Comparison of ENCODE assay signal across 8 mouse cellular contexts in the genomic region with DNA sequence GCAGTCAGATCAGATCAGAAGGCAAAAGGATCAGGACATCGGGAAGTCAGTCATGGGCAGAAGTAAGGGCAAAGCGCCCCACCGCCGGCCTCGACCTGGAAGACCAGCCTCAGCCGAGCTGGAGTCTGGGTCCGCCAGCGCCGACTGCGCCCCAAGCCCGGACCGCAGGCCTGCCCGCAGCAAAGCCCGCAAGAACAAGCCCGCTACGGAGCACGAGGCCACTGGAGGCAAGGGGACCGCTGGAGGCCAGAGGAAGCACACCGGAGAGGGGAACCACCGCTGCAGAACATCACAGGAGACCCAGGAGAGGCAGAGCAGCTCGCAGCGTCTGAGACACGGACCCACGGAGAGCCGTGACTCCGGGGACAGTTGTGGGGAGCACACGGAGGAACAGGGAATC. TPM values are rescaled to one million over a fixed set of nuclear protein-coding genes. Genes with fewer than 3 reads are reported as not detected.
A peak's percentile ranks its signal among the peaks of the same experiment; 100 is the strongest.
DNase-seq lines count a peak whose midpoint lies in the region; ATAC-seq and TF ChIP-seq lines count a peak whose summit lies in the region.

TSS of gene Myo15b (plus strand) at position 53 of the 400 bp plus-strand sequence.

- peak within 1 kb of the TSS; percentile 61 for H3K9ac ChIP-seq in heart, embryonic 11.5 days (ENCODE audit: low read depth, low read length)
- peak within 1 kb of the TSS; percentile 41 for H3K9ac ChIP-seq in ES-Bruce4 (ENCODE audit: low read depth, poor library complexity, severe bottlenecking)
- 0 out of 2 replicates have a peak within 1 kb of the TSS, but pooled peaks have one; percentile 15 for H3K9ac ChIP-seq in hindbrain, embryonic 11.5 days (ENCODE audit: low read depth, low read length)
- peak within 1 kb of the TSS; percentile 40 for H3K9ac ChIP-seq in midbrain, embryonic 11.5 days (ENCODE audit: low read length)

- intact Hi-C loops in heart, postnatal 36 days (cut with DNase I), result loop anchor here (2.0 kb wide), 2 partner anchors 34 to 44 kb away; partner anchors contain the start of genes Llgl2 and Tsen54

- peaks cover 9% of the 10 kb centered on the region for H3K4me1 ChIP-seq in heart, embryonic 11.5 days (ENCODE audit: control insufficient read depth, insufficient read depth, low read length)
- H3K4me1 ChIP-seq in ES-Bruce4 (ENCODE audit: control insufficient read depth, insufficient read depth, low read length), result no peaks in the 10 kb centered on the region
- H3K4me1 ChIP-seq in hindbrain, embryonic 11.5 days (replicated peaks; ENCODE audit: control insufficient read depth, insufficient read depth, low read length), result peaks cover 10% of the 10 kb centered on the region; the same call in 1 of the 2 replicates
- 0 out of 2 replicates have a peak, but pooled peaks cover 4% of the 10 kb centered on the region for H3K4me1 ChIP-seq in midbrain, embryonic 11.5 days (ENCODE audit: control insufficient read depth, insufficient read depth, low read length)

- no peak for TF ChIP-seq POLR2A in ES-Bruce4 (IDR thresholded peaks at IDR 0.05; ENCODE audit: insufficient read depth, low read length)

- no peak for ATAC-seq in heart, embryonic 11.5 days (replicated peaks; ENCODE audit: insufficient number of reproducible peaks, low FRiP score, low TSS enrichment)
- ATAC-seq in hindbrain, embryonic 11.5 days (ENCODE audit: low FRiP score), result no peak
- ATAC-seq in midbrain, embryonic 11.5 days (ENCODE audit: low FRiP score), result no peak

- no peak for TF ChIP-seq CTCF in ES-Bruce4 (IDR thresholded peaks at IDR 0.05; ENCODE audit: low read depth, low read length)

- no peak for DNase-seq in heart, postnatal 36 days
- DNase-seq in hindbrain, embryonic 11.5 days (ENCODE audit: low spot score), result peak; percentile 43
- peak; percentile 94 for DNase-seq in midbrain, embryonic 11.5 days (ENCODE audit: low spot score, missing footprints)
- DNase-seq in T-cell, adult 2 months (ENCODE audit: low spot score), result no peak
- DNase-seq in urinary bladder, postnatal 10 days (ENCODE audit: low spot score), result no peak
- DNase-seq in spleen, postnatal 4 days (ENCODE audit: low spot score in 2 of 2), result no peak

- H3K27ac ChIP-seq in heart, embryonic 11.5 days (ENCODE audit: low read depth, low read length), result no peak within 1 kb of the TSS
- no peak within 1 kb of the TSS for H3K27ac ChIP-seq in ES-Bruce4 (ENCODE audit: insufficient read depth, low read length)
- no peak within 1 kb of the TSS for H3K27ac ChIP-seq in hindbrain, embryonic 11.5 days (ENCODE audit: low read depth, low read length)
- H3K27ac ChIP-seq in midbrain, embryonic 11.5 days (ENCODE audit: low read depth, low read length), result no peak within 1 kb of the TSS

- peak within 1 kb of the TSS; percentile 45 for H3K4me3 ChIP-seq in heart, embryonic 11.5 days (ENCODE audit: low read depth, low read length)
- peak within 1 kb of the TSS; percentile 53 for H3K4me3 ChIP-seq in ES-Bruce4 (ENCODE audit: low read depth, low read length)
- peak within 1 kb of the TSS; percentile 29 for H3K4me3 ChIP-seq in hindbrain, embryonic 11.5 days (ENCODE audit: low read depth, low read length)
- peak within 1 kb of the TSS; percentile 22 for H3K4me3 ChIP-seq in midbrain, embryonic 11.5 days (ENCODE audit: low read depth, low read length)

- TF ChIP-seq EP300 in ES-Bruce4 (IDR thresholded peaks at IDR 0.05; ENCODE audit: insufficient read depth, low read depth, low read length), result no peak

- peak within 1 kb of the TSS; percentile 74 for H3K4me2 ChIP-seq in heart, embryonic 11.5 days
- peak within 1 kb of the TSS; percentile 48 for H3K4me2 ChIP-seq in hindbrain, embryonic 11.5 days (replicated peaks; ENCODE audit: low read depth, low read length)
- peak within 1 kb of the TSS; percentile 44 for H3K4me2 ChIP-seq in midbrain, embryonic 11.5 days

- WGBS in heart, embryonic 11.5 days (ENCODE audit: insufficient replicate concordance), result 14% methylated on average over 27 of the region's 27 CpGs
- WGBS in hindbrain, embryonic 11.5 days, result 11% methylated on average over 27 of the region's 27 CpGs
- WGBS in midbrain, embryonic 11.5 days, result 10% methylated on average over 27 of the region's 27 CpGs

- H3K9me3 ChIP-seq in heart, embryonic 11.5 days (replicated peaks; ENCODE audit: control insufficient read depth, low read length), result no peaks in the 10 kb centered on the region
- H3K9me3 ChIP-seq in ES-Bruce4 (replicated peaks; ENCODE audit: control insufficient read depth, insufficient read depth, low read length, poor library complexity, severe bottlenecking), result no peaks in the 10 kb centered on the region
- no peaks in the 10 kb centered on the region for H3K9me3 ChIP-seq in hindbrain, embryonic 11.5 days (ENCODE audit: control insufficient read depth, low read length)
- H3K9me3 ChIP-seq in midbrain, embryonic 11.5 days (ENCODE audit: control insufficient read depth, low read length), result no peaks in the 10 kb centered on the region

- peaks cover 50% of the 10 kb centered on the region for H3K27me3 ChIP-seq in heart, embryonic 11.5 days (ENCODE audit: control insufficient read depth, insufficient read depth, low read length)
- no peaks in the 10 kb centered on the region for H3K27me3 ChIP-seq in ES-Bruce4 (ENCODE audit: control insufficient read depth, insufficient read depth, low read length, poor library complexity, severe bottlenecking)
- H3K27me3 ChIP-seq in hindbrain, embryonic 11.5 days (ENCODE audit: control insufficient read depth, insufficient read depth, low read length), result peaks cover 38% of the 10 kb centered on the region
- H3K27me3 ChIP-seq in midbrain, embryonic 11.5 days (ENCODE audit: control insufficient read depth, insufficient read depth, low read length), result peaks cover 36% of the 10 kb centered on the region

- H3K36me3 ChIP-seq in heart, embryonic 11.5 days (ENCODE audit: control insufficient read depth, insufficient read depth, low read length), result peaks cover 7% of the 10 kb centered on the region; the same call in 1 of the 2 replicates
- H3K36me3 ChIP-seq in ES-Bruce4 (ENCODE audit: control insufficient read depth, insufficient read depth, low read length, poor library complexity, severe bottlenecking), result peaks cover 13% of the 10 kb centered on the region; the same call in 1 of the 2 replicates
- H3K36me3 ChIP-seq in hindbrain, embryonic 11.5 days (ENCODE audit: control insufficient read depth, insufficient read depth, low read length), result no peaks in the 10 kb centered on the region
- H3K36me3 ChIP-seq in midbrain, embryonic 11.5 days (ENCODE audit: control insufficient read depth, insufficient read depth, low read length), result no peaks in the 10 kb centered on the region; the same call in 1 of the 2 replicates

RNA-seq across cellular contexts. Expression of gene Myo15b, which starts in this region (rescaled TPM):
- polyA plus RNA-seq in heart, embryonic 11.5 days (2014; fragmentation: Nextera tagmentation; extraction: Ambion mirVana), result 0.06 and 0.39 TPM in 2 replicates
- under 1 TPM in 1 of 2 experiments, not detected in 1; 0.14 TPM for total RNA-seq in heart, postnatal 36 days (2021)
- 1.6 and 4.2 TPM in 2 replicates for polyA plus RNA-seq in ES-Bruce4 (2011; ENCODE audit: insufficient read depth, insufficient read length, low read depth, missing spikeins)
- polyA plus RNA-seq in hindbrain, embryonic 11.5 days (2014; fragmentation: Nextera tagmentation; extraction: Ambion mirVana), result 0.09 TPM in 1 of 2 replicates, not detected in the other
- polyA plus RNA-seq in midbrain, embryonic 11.5 days (2014; fragmentation: Nextera tagmentation; extraction: Ambion mirVana), result not detected in 2 replicates

Comparison
In these comparisons a context has a peak if more than half of its experiments do, and no peak if none do; other contexts are left out.
1. Peak in DNase-seq, H3K4me3 ChIP-seq, H3K9ac ChIP-seq and H3K4me2 ChIP-seq in hindbrain, embryonic 11.5 days; RNA of the gene not detected or under 1 TPM.
2. Peak in DNase-seq, H3K4me3 ChIP-seq, H3K9ac ChIP-seq and H3K4me2 ChIP-seq in midbrain, embryonic 11.5 days; RNA of the gene not detected or under 1 TPM.